Mouse (Mus musculus): ENCODE results near the gene Etv4.

Etv4 gene

DNA sequence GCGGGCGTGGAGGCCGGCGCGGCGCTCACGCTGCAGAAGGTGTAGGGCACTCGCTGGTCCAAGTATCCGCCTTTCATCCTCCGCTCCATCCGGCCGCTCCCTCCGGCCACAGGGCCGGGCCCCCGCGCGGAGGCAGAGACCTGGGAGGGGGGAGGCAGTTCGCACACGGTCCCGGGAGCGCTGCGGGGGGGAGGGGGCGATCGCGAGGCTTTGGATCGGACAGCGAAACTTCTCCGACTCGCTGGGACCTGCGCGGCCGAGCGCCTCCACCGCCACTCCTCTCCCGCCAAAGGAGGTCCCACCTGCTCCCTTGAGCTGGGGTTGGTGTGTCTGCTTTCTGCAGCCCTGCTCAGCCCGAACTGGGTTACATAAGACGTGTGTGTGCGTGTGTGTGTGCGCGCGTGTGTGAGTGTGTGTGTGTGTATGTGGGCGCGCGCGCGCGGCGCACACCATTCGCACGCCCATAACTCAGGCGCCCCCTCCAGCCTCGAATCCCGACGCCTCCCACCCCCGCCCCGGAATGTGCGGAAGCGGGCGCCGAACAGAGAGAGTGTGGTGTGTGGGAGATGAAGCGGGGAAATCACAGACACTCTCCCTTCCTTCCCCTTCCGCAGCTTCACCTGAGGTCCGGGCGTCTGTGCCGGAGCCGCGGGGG, 556 bp downstream of the Etv4 start:
- DNase-seq = no peak

DNA sequence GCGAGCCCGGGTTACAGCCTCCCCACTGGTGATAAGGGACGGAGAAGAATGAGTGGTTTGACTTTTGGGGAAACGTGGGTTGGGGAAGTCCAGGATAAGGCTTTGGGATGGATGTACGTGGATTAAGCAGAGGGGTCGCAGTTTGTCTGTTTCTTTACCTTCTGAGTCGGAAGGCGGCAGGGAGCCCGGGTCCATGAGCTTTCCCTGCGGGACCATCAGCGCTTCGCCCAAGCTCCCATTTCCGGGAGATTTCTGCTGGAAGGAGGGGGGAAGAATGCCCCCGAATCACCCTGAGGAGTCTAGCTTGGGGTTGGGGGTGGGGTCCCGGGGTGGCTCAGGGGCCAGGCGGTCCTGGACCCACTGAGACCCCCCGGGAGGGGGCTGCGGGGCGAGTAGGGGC, 1.1 kb downstream of the Etv4 start:
- DNase-seq = no peak

DNA sequence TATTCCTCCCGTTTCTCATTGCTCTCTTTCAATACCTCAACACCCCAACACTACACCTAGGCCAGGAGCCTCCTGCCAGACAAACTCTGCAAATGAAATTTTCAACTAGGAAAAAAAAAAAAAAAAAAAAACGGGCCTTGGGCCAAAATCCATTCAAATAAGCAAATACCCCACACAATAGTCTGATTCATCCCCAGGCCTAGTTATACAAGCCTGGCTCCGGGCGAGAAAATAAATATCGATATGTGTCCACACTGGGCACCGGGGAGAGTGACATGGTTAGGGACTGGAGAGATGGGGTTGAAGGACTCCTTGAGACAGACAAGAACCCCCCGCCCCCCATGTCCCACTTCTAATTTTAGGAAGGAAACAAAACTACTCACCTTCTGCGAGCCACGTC, 1.6 kb downstream of the Etv4 start:
- no peak for DNase-seq

DNA sequence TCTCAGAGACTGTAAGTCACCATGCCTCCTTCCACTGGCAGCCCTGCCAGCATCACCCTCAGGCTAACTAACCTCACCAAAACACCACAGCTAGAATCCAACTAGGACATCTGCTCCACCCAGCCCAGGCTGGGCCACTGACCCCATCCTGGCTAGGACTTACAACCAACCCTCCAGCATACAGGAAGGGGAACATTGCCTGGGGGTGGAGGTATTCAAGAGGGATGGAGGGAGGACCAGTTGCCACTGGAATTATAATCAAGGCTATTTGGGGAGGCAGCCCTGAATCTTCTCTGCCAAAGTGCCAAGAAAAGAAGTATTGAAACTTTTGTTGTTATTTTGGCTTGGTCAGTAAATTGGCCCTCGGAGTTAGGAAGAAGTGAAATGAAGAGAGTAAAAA, 2.0 kb downstream of the Etv4 start:
- DNase-seq = no peak

DNA sequence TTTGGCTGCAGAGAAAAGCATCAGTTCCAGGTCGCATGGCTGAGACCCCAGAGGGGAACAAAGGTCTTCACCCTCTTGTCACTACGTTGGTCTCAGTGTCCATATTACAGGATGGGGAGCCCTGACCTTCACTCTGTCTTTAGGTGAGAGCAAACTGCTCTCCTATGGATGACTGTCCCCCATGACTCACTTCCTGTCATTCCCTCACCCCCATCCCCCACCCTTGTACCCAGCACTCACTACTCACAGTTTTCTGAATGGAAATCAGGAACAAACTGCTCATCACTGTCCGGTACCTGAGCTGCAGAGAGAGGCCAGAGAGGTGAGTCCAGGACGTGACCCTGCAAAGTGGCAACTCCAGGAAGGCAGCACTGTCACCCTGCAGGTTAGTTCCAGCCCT, 8.3 kb downstream of the Etv4 start:
- no peak for DNase-seq

DNA sequence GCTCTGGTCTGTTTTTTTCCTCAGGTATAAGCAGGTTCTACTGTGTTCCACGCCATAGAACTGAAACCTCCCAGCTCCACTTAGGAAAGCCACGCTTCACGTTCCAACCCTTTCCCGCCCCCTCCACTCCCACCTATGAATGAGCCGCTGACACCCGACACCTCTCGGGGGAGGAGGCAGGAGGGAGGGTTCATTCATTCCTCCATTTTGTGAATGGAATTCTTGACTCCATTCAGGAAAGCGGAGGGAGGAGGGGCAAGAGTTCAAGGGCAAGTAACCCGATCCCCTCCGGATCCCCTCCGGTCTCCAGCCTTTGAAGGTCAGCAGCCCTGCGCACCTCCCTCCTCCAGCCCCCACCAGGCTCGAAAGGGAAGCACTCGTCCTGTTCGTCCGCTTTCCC, 12.7 kb downstream of the Etv4 start:
- DNase-seq = peak; percentile 46

DNA sequence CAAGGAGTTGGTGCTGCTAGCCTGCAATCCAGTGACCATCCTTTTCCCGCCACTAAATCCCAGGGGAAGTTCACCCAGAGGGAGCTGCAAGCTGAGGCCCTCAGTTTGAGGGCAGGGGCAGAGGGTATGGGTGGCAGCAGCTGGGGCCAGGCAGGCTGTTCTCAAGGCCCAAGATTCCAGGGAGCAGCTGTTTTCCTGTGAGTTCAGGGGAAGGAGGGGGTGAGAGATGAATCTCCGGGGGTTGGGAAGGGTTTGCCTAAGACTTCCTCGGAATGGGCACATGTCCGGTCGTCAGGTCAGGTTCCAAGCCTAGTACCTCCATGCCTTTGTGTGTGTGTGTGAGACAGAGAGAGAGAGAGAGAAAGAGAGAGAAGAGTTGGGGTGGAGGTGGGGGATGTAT, 13.1 kb downstream of the Etv4 start:
- DNase-seq = no peak

DNA sequence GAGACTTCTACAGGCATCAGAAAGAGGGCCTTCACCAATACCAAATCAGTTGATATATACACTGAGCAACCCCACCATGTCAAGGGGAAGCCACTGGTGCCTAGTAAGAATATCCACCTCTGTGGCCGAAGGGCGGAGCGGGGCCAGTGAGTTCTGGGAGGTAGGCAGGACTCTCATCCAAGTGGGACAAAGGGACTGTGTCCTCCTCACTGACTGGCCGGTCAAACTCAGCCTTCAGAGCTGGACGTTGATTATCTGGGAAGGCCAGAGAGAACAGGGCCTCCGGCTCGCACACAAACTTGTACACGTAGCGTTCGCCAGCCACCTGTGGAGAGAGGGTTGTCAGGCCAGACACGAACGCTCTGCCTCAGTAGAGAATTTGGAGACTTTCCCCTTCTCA, 14.9 kb downstream of the Etv4 start:
- no peak for DNase-seq

DNA sequence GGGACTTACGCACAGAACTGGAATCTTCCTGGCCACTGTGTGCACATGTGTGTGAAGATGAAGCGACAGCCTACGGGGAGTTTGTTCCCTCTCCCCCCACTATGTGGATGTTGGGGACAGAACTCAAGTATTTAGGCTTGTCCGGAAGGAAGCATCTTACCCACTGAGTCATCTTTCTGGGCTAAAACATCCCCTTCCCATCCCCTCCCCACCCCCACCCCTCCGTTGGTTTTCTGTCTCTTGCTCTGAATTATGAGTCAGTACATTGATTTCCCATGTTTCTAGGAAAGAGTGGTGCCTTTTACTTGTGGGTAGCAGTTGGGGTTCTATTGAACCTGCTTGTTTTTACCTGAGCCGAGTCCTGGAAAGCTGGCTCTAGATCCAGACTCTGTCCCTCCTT, 16.4 kb downstream of the Etv4 start:
- DNase-seq = no peak

DNA sequence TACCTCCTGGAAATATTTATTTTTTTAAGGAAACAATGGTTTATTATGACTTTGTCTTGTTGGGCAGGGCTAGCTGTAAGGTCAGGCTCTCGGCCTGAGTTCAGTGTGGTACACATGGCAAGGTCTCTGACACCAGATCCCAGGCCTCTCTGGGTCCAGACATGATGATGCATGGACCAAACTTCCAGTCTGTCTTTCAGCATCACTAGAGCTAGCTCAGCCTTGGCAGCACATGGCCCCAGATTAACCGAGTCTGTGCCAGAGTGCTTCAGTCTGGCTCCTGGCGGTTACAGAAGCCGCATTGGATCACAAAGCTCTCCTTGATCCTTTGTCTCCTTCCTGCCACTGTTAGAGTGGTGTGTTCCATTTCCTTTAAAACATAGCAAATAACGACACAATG, 17.8 kb downstream of the Etv4 start:
- no peak for DNase-seq

DNA sequence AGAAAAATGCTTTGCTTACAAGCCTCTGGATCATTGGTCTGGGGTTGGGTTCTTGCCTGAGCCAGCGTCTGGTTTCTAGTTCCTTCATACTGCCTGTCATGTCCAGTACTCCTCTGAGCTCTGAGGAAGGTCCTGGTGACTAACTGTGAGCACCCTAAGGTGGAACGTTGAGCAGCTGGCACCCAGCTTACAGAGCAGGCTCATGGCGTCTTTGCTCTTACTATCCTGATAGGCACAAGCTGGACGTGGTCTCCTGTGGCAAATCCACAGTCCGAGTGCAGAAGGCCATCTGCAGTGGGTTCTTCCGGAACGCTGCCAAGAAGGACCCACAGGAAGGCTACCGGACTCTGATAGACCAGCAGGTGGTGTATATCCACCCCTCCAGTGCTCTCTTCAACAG, 20.6 kb downstream of the Etv4 start:
- DNase-seq = no peak

DNA sequence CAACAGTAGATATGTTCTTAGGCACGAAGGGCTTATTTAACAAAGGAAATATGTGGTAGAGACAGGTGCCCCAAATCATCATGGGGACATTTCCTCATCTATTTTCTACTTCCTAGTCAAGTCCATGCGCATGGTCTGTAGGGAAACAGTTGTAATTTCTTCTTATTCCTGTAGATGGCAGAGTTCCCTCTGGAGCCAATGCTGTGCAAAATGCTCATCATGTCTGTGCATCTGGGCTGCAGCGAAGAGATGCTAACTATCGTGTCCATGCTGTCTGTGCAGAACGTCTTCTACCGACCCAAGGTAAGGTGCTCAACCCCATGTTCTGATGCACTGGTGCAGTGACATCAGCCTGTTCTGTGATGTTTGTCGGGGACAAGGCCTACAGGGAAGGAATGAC, 21.4 kb downstream of the Etv4 start:
- no peak for DNase-seq

DNA sequence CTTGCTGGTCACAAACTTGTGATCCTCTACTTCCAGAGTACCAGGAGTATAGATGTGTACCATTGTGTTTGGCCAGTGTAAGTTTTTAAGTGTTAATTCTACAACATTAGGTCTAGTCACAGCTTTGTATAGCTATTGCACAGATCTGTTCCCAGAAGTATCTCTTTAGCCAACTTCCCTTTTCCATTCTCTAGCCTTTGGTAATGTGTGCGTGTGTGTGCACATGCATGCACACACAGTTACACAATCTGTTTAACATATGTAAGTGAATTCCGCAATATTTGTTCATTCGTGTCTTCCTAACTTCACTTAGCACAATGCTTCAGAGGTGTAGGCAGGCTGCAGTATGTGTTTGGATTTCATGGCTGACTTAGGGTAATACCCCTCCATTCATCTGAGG, 25.6 kb downstream of the Etv4 start:
- DNase-seq = no peak

DNA sequence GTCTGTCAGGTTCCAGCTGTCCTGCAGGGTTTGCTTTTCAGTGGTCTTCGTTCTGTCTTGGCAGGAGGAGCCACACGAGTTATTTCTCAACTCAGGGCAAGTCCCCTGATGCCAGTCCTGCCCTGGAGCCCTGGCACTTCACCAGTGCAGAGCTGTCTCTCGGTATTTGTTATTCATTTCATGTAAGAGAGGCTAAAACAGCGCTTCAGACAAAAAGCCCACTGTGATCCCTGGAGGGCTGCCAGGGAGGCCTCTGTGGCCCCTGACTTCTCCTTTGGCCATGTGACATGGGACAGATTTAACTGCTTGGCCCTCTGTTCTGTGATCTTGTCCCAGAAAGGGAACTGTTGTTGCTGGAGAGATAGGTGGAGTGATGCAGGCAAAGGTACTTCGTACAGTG, 26.7 kb downstream of the Etv4 start:
- DNase-seq = no peak

DNA sequence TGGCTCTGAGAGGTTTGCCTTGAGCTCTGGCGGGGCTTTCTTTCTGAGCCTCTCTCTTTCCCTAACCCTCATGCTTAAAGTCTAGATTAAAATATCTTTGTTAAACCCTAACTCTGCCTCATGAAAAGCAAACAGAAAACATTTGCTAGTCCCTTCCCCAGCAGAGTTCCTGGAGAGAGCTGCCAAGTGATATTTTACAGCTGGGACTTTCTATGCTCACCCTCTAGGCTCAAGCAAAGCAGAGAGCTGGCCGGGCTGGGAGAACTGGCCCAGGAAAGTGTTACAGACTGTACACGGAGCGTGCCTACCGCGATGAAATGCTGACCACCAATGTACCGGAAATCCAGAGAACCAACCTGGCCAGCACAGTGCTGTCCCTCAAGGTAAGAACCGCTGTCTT, 27.8 kb downstream of the Etv4 start:
- DNase-seq = peak; percentile 48

DNA sequence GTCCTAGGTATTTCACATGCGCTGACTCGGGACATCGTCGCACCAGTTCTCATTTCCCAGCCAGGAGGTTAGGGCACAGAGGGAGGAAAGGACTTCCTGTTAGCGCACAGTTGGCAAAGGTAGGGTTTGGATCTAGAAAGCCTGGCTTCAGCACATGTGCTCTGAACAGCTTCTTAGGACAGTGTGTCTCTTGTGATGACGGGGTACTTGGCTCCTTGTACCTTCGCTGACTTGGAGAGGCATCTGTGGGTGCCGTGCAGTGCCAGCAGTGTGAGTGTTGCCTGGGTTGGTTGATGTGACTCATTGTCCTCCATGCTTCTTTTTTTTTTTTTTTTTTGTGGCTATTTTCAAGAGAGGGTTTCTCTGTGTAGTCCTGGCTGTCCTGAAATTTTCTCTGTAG, 28.6 kb downstream of the Etv4 start:
- DNase-seq = peak; percentile 17

DNA sequence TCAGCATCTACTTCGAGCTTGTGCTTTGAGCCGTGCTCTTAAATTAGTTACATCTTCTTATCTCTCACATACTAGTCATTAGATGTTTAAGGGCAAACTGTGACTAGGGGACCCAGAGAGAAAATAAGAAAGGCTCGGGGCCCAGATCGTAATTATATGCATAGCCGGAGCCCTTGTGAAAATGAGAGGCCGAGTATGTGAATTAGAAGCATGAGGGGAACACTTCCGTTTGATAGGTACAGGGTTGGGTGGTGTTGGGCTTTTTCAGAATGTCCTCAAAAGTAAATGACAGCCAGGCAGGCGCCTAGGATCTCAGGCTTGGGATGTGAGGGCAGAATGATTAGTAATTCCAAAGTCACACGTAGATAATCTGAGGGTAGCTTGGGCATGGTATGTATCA, 51.6 kb downstream of the Etv4 start:
- no peak for DNase-seq

DNA sequence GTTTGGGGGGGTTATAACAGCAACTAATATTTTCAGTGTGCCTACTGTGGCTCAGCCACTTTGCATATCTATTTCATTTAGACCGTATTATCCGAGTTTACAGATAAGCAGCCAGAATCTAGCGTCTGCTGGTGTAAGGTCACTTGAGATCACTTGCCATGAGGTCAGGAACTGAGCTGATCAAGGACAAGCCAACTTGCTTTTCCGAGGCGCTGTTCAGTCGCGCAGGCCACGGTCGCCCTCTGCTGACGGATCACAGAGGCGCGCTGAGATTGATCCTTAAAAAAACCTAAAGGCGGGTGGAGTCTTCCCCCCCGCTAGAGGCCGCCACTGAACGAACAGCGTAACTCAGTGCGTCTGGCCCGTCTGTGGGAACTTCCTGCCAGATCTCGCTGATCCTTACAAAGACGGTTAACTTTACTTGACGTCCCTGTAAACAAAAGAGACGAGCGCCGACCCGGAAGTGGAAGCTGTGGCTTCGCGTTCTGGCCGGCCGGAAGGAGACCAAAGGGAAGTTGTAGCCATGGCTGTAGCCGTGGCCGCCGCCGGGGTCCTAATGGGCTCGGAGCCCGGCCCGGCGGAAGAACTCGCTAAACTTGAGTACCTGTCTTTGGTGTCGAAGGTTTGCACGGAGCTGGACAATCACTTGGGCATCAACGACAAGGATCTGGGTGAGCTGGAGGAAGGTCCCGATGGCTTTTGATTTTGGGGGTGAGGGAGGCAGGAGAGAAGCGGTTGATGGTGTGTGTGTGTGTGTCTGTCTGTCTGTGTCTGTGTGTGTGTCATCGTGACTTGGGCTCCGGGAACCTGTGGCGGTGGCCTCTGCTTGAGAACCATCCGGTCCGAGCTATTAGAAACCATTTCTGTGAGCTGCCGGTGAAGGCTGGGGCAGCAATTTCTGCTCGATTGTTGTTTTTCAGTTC, 52.4 kb downstream of the Etv4 start, which contains the start of gene Dhx8:
TSS of gene Dhx8 (plus strand) at position 402 of the 923 bp plus-strand sequence.
- DNase-seq = peak; percentile 99

DNA sequence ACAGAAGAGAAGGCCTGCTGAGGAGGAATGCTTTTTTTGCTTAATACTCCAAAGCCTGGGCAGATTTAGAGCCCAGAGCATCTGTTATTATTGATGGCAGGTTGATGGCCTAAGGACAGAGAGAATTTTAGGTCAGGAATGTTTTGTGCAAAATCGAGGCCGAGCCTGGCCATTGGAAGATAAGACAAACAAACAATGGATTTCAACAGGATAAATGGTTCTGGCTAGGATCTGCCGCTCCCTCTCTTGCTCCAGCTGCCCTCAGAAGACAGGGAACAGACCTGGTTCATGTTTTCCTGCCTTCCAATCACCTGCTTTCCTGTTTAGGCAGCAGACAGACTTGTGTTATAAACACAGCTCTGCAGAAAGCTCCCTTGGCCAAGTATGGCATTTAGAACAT, 55.9 kb downstream of the Etv4 start:
- DNase-seq = no peak

DNA sequence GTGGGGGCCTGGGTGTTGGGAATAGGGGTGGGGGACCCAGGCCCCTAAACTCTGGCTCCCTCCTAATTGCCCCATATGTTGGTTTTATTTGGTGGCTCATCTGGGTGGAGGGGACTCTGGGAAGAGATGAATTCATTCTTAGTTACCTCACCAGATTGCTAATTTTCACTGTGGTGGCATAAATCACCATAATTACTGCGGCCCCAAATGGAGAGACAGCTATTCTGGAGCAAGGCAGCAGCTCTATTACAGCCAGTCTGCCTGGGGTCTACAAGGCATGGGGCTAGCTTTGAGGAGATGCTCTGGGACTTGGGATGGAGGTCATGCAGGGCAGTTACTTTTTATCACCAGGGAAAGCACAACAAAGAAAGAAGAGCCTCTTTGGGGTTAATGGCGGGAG, 58.4 kb downstream of the Etv4 start:
- no peak for DNase-seq

DNA sequence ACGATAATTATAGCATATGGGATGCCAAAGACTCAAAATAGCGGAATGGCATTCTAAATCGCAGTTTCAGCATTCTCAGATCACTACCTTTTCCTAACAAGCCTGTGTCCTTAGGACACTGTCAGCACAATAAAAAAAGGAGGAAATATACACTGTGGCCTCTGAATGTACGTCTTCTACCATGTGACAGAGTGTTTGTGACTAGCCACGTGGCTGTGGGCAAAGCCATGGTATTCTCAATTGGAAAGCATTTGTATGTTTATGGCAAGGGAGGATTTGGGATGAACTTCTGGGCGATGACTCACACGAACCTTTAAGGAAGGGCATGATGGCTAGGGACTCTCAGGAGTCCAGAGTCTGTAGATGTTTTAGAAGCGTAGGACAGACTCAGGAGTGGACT, 60.1 kb downstream of the Etv4 start:
- DNase-seq = no peak

DNA sequence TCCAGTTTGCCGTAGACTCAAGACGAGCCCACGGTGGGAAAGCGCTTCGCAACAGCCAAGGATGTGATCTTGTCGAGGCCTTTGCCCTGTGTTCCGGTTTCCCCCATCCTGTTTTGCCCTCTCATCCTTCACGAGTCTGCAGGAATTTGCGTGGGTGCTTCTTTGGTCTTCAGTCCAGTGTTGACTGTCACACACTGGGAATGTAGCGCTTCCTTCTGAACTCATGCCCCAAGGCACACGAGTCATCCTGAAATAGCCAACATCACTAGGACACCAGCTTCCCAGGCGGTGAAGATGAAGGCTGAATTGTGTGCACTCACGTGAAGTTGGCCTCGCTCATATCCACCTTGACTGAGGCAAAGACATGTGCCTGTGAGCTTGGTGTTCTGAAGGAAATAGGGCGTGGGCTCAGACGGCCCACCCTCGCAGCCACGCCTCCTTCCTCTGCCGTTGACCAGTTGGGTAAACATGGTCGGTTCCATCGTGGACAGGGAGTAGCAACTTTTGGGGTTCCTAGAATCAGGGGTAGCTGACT, 65.1 kb downstream of the Etv4 start:
- no peak for DNase-seq
